Mouse (Mus musculus) limb, embryonic 14.5 days (tissue): ENCODE results near the gene Qrich2. TPM values are rescaled to one million over a fixed set of nuclear protein-coding genes. Genes with fewer than 3 reads are reported as not detected.

ENCODE experiments used
- ATAC-seq: fragments of 200-750 bp; cut with Nextera tagmentation; 2 replicates; pipeline ENCODE4 v1.8.0; 2017; ENCODE audit warnings: low read depth, moderate number of reproducible peaks, moderate TSS enrichment; ENCODE audit not compliant: low FRiP score
- DNase-seq: peaks from one replicate; pipeline ENCODE4 v3.0.0-alpha.2; 2015; ENCODE audit warnings: low spot score
- H3K27ac ChIP-seq: fragments of 300-500 bp; sonication (generic); replicated peaks from 2 replicates; pipeline ENCODE4 v1.5.1; 2014; ENCODE audit warnings: low read depth, mild to moderate bottlenecking, low read length, moderate library complexity, mixed read lengths
- H3K27me3 ChIP-seq: fragments of 300-500 bp; sonication (generic); 2 replicates; pipeline ENCODE4 v1.6.1; 2014; ENCODE audit warnings: low read length, mixed read lengths; ENCODE audit not compliant: control insufficient read depth, insufficient read depth
- H3K36me3 ChIP-seq: fragments of 300-500 bp; sonication (generic); 2 replicates; pipeline ENCODE4 v1.6.1; 2014; ENCODE audit warnings: mild to moderate bottlenecking, low read length, moderate library complexity, mixed read lengths; ENCODE audit not compliant: control insufficient read depth, insufficient read depth
- H3K4me1 ChIP-seq: fragments of 300-500 bp; sonication (generic); 2 replicates; pipeline ENCODE4 v1.6.1; 2014; ENCODE audit warnings: antibody characterized with exemption, low read length, mixed read lengths; ENCODE audit not compliant: control insufficient read depth, insufficient read depth
- H3K4me2 ChIP-seq: fragments of 300-500 bp; sonication (generic); replicated peaks from 2 replicates; pipeline ENCODE4 v1.6.1; 2014; ENCODE audit warnings: low read depth, mild to moderate bottlenecking, low read length, moderate library complexity; ENCODE audit not compliant: severe bottlenecking
- H3K4me3 ChIP-seq: fragments of 300-500 bp; sonication (generic); replicated peaks from 2 replicates; pipeline ENCODE4 v1.5.1; 2014; ENCODE audit warnings: low read length
- H3K9ac ChIP-seq: fragments of 300-500 bp; sonication (generic); 2 replicates; pipeline ENCODE4 v1.6.1; 2014; ENCODE audit warnings: mild to moderate bottlenecking, low read depth, low read length, moderate library complexity; ENCODE audit not compliant: severe bottlenecking
- H3K9me3 ChIP-seq: fragments of 300-500 bp; sonication (generic); 2 replicates; pipeline ENCODE4 v1.6.1; 2016; ENCODE audit warnings: low read length; ENCODE audit not compliant: control insufficient read depth
- POLR2A ChIP-seq: fragments of 200-500 bp; IDR thresholded peaks from 2 replicates; pipeline ENCODE4 v1.8.0; 2012; ENCODE audit warnings: inconsistent platforms, mild to moderate bottlenecking, moderate library complexity, borderline replicate concordance; ENCODE audit not compliant: insufficient read depth, insufficient read length; ENCODE audit errors: extremely low read depth
- WGBS: fragments of 180-500 bp; shearing (Covaris S2); extraction: QIAGEN DNeasy Blood & Tissue Kit; methylation state at CpG from one replicate; pipeline ENCODE4 v1.1.7; 2014; 5-methylcytosine and 5-hydroxymethylcytosine counted together
- polyA plus RNA-seq, 2 experiments: library from polyadenylated mRNA; depleted of rRNA in 1 of 2; stranded (reverse) in 1 of 2; unstranded in 1 of 2; fragments of >200 nt; fragmentation: Nextera tagmentation in 1 of 2; extraction: Ambion mirVana in 1 of 2; gene quantifications; 2 replicates each; pipeline versions ENCODE4 v1.2.1 to v1.2.3; 2012 to 2014

The Qrich2 gene
- polyA plus RNA-seq, 2 experiments: 0.17 to 0.33 TPM

DNA sequence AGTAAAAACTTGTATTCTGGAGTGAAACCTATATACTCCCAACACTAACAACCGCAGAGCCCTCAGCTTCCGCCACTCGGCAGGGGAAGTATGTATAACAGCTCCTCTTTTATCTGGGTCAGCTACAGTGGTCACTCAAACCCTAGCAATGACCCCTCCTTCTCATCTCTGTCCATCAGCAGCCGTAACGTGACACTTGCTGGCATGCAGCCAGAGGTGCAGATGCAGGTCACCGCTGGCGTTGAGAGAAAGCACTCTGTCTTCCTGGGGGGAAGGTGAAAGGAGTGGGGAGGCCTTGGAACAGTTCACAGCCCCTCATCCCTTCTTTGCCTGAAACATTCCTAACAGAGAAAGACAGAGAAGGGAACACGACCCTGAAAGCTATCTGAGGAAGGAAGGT, 13.8 kb upstream of the Qrich2 start:
- no peak for TF ChIP-seq POLR2A
- no peak overlapping the region for H3K27ac ChIP-seq
- no peak overlapping the region for H3K4me2 ChIP-seq
- no peaks in the 10 kb centered on the region for H3K27me3 ChIP-seq
- H3K9ac ChIP-seq: no peak overlapping the region
- WGBS: 55% methylated on average over 8 of the region's 8 CpGs
- DNase-seq: no peak
- no peaks in the 10 kb centered on the region for H3K4me1 ChIP-seq
- H3K4me3 ChIP-seq: no peak overlapping the region
- no peaks in the 10 kb centered on the region for H3K9me3 ChIP-seq
- ATAC-seq: no peak
- H3K36me3 ChIP-seq: peaks cover 96% of the 10 kb centered on the region

DNA sequence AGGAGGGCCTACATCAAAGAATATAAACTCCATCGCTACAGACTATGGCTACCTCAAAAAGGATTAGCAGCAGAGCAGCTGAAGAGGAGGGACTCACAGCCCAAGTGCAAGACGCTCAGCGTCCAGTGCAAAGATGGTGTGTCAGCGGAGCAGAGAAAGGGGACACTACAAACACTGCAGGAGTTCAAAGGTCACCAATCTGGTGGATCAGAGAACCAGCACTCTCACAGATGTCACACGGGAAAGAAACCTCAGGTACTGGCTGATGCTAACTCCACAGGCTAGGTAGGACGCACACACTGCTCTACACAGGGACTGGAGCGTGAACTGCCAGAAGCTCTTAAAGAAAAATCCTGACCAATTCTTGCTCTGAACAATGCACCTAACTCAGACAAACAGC, 12.9 kb upstream of the Qrich2 start:
- no peak for TF ChIP-seq POLR2A
- Histone ChIP-seq H3K4me3 (no peak overlapping the region), H3K4me2 (no peak overlapping the region), H3K36me3 (peaks cover 94% of the 10 kb centered on the region), H3K27ac (no peak overlapping the region), H3K9ac (no peak overlapping the region), H3K9me3 (no peaks in the 10 kb centered on the region), H3K4me1 (no peaks in the 10 kb centered on the region), H3K27me3 (no peaks in the 10 kb centered on the region)
- ATAC-seq: no peak
- 76% methylated on average over 7 of the region's 7 CpGs for WGBS
- no peak for DNase-seq

DNA sequence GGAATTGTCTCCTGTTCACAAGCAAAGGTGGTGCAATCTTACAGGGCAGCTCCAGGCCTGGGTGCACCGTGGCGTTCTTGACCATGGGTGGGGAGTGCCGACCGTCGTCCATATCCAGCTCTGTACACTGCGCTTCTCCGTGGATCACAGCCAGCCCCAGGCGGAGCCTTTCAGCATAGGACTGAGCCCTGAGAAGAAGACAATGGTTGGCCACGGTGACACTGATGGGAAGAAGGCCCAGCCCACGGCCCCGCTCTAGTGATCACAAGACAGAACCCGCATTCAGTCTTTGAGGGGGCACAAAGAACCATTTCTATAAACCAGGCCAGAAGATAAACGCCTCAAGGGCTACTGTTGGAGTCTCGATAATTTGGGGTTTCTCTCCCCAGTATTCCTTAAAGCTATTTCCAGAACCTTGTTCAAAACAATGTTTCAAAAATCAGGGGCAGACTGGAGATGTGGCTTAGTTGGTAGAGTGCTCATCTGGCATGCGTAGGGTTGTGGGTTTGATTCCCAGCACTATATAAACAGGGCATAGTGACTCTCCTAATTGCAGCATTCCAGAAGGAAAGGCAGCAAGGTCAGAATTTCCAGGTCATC, 11.2 kb upstream of the Qrich2 start:
- ATAC-seq (no peak), DNase-seq (no peak)
- Histone ChIP-seq H3K9ac (no peak overlapping the region), H3K27ac (no peak overlapping the region), H3K4me3 (no peak overlapping the region), H3K27me3 (no peaks in the 10 kb centered on the region), H3K4me1 (no peaks in the 10 kb centered on the region), H3K36me3 (peaks cover 97% of the 10 kb centered on the region), H3K9me3 (no peaks in the 10 kb centered on the region), H3K4me2 (no peak overlapping the region)
- WGBS: 94% methylated on average over 15 of the region's 15 CpGs
- no peak for TF ChIP-seq POLR2A

DNA sequence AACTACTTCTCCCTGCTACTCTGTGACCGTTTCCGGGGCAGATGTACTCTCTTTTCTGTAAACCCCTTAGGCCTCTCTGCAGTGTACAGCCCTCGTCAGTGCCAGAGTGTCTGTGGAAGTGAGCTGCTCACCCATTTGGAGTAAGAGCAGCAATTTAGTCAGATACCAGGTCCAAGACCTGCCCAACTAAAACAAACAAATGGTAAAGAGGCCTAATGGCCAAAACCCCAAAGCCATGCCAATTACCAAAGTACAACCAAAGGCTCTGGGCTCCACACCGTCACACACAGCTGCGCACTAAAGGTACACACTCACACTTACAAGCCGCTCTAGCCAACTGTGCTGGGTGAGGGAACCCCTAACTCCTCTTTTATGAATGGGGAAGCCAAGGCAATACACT, 10.7 kb upstream of the Qrich2 start:
- DNase-seq (no peak), ATAC-seq (no peak)
- Histone ChIP-seq H3K27ac (no peak overlapping the region), H3K4me1 (no peaks in the 10 kb centered on the region), H3K9me3 (no peaks in the 10 kb centered on the region), H3K36me3 (peaks cover 97% of the 10 kb centered on the region), H3K27me3 (no peaks in the 10 kb centered on the region), H3K9ac (no peak overlapping the region), H3K4me2 (no peak overlapping the region), H3K4me3 (no peak overlapping the region)
- TF ChIP-seq POLR2A: no peak
- WGBS: 92% methylated on average over 6 of the region's 6 CpGs

DNA sequence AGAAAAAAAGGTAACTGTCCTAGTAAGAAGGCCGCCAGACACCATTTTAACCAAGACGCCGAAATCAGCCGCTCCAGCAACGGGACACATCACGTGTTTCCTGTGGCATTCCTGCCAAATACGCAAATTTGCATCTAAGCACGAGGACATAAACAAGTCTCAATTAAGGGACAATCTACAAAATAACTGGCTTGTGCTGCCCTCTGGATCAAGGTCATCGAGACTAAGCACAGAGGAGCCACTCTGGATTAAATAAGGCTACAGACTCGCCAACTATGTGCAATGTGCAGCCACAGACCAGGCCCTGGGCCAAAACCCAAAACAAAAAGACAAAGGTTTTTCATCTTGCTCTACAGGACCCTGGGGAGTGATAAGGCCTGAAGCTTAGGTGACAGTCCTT, 10.0 kb upstream of the Qrich2 start:
- no peak for DNase-seq
- peaks cover 97% of the 10 kb centered on the region for H3K36me3 ChIP-seq
- no peak for ATAC-seq
- no peak overlapping the region for H3K27ac ChIP-seq
- no peaks in the 10 kb centered on the region for H3K27me3 ChIP-seq
- H3K4me1 ChIP-seq: no peaks in the 10 kb centered on the region
- H3K4me3 ChIP-seq: no peak overlapping the region
- WGBS: 90% methylated on average over 10 of the region's 10 CpGs
- H3K4me2 ChIP-seq: no peak overlapping the region
- H3K9me3 ChIP-seq: no peaks in the 10 kb centered on the region
- TF ChIP-seq POLR2A: no peak
- H3K9ac ChIP-seq: no peak overlapping the region

DNA sequence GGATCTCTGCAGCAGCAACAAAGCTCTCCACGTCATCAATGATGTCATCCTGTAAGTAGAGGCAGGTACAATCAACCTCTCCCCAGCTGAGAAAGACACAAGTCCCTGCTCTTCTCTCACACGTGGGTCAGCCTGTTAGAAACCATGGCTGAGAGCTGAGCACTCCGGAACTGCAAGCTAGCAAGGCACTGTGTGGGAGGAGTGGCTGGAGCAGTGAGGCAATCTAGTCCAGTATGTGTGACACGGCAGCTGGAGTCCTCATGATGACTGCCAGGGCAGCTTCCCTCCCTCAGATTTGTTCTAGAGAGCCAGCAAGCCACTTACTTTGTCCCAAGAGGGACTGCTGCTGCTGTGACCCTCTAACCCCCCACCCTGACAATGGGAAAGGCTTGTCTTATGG, 6.2 kb upstream of the Qrich2 start:
- no peak overlapping the region for H3K27ac ChIP-seq
- H3K4me3 ChIP-seq: no peak overlapping the region
- no peak overlapping the region for H3K4me2 ChIP-seq
- no peak for TF ChIP-seq POLR2A
- H3K27me3 ChIP-seq: no peaks in the 10 kb centered on the region
- no peak for DNase-seq
- peaks cover 75% of the 10 kb centered on the region for H3K36me3 ChIP-seq
- no peak for ATAC-seq
- no peak overlapping the region for H3K9ac ChIP-seq
- no peaks in the 10 kb centered on the region for H3K9me3 ChIP-seq
- WGBS: 86% methylated on average over 4 of the region's 4 CpGs
- H3K4me1 ChIP-seq: no peaks in the 10 kb centered on the region
